Mouse (Mus musculus): Measurements from ENCODE around the gene Erich6b. TPM values are rescaled to one million over a fixed set of nuclear protein-coding genes. Genes with fewer than 3 reads are reported as not detected.

Erich6b gene
- total and polyA plus RNA-seq, 3 experiments = not detected

DNA sequence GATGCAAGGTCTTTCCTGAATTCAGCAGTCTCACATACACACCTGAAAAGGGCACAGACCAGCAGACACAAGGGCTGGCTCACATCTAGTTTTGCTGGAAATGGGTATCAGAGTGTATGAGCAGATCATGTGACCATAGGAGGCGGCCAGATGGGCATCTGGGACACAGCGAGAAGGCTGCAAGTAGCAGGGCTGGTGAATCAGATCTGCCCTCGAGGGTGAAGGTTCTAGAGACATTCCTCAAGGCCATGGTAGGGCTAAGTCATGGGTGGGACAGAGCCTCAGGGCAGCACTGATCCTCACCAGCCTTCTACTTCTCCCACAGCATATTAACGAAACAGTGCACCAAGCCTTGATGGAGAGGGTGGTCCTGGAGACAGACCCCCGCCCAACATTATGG, 54.0 kb downstream of the Erich6b start:
- H3K4me2 ChIP-seq (ENCODE audit: insufficient read depth, low read depth, poor library complexity, severe bottlenecking) = no peak overlapping the region
- dilution Hi-C loops (cut with MboI; ENCODE audit: extremely low pct_ligation_motif_present, extremely low pct_unique_long_range_greater_than_20kb, low sequenced_read_pairs) (no loop called here), in situ Hi-C loops (cut with MboI; ENCODE audit: low pct_ligation_motif_present, low pct_unique_long_range_greater_than_20kb, low sequenced_read_pairs) (no loop called here)
- H3K36me3 ChIP-seq (replicated peaks in 1 of 2; ENCODE audit: control insufficient read depth in 1 of 2, insufficient read depth in 1 of 2, low read length in 1 of 2) = peaks cover 0 to 6% of the 10 kb centered on the region in 2 experiments
- no peaks in the 10 kb centered on the region for H3K9me3 ChIP-seq (replicated peaks; ENCODE audit: low read length)
- H3K27ac ChIP-seq (ENCODE audit: insufficient read depth, low read depth) = no peak overlapping the region
- no peak overlapping the region for H3K4me3 ChIP-seq (replicated peaks in 1 of 3; ENCODE audit: low read depth in 2 of 3, low read length in 2 of 3, poor library complexity in 1 of 3)
- H3K79me2 ChIP-seq (replicated peaks; ENCODE audit: control insufficient read depth, extremely low read depth, insufficient read depth, poor library complexity, severe bottlenecking) = no peaks in the 10 kb centered on the region
- DNase-seq (ENCODE audit: extremely low read depth) = no peak
- TF ChIP-seq CHD1 (IDR thresholded peaks at IDR 0.05; ENCODE audit: low read depth, low read length) = no peak
- TF ChIP-seq KAT2A (IDR thresholded peaks at IDR 0.05; ENCODE audit: insufficient replicate concordance, low read length) = no peak
- TF ChIP-seq MAFK (IDR thresholded peaks at IDR 0.05; ENCODE audit: insufficient replicate concordance, low read length) = no peak
- no peak for TF ChIP-seq USF2 (conservative IDR thresholded peaks at IDR 0.05; ENCODE audit: low read depth, low read length)
- TF ChIP-seq PAX5 (IDR thresholded peaks at IDR 0.05; ENCODE audit: low read length) = no peak
- no peak for TF ChIP-seq BHLHE40 (IDR thresholded peaks at IDR 0.05; ENCODE audit: low read depth, low read length)
- TF ChIP-seq GABPA (IDR thresholded peaks at IDR 0.05; ENCODE audit: insufficient replicate concordance, low read depth, low read length) = no peak
- no peak for TF ChIP-seq TCF12 (IDR thresholded peaks at IDR 0.05; ENCODE audit: low read depth, low read length)
- TF ChIP-seq MAX (IDR thresholded peaks at IDR 0.05; ENCODE audit: low read length) = no peak
- TF ChIP-seq ZKSCAN1 (IDR thresholded peaks at IDR 0.05; ENCODE audit: borderline replicate concordance, low read depth, low read length) = no peak
- no peaks in the 10 kb centered on the region for H3K4me1 ChIP-seq (ENCODE audit: control insufficient read depth in 1 of 2, insufficient read depth in 2 of 2)
- no peaks in the 10 kb centered on the region for H3K27me3 ChIP-seq (replicated peaks)
- H3K9ac ChIP-seq (ENCODE audit: insufficient read depth, low read depth) = no peak overlapping the region

DNA sequence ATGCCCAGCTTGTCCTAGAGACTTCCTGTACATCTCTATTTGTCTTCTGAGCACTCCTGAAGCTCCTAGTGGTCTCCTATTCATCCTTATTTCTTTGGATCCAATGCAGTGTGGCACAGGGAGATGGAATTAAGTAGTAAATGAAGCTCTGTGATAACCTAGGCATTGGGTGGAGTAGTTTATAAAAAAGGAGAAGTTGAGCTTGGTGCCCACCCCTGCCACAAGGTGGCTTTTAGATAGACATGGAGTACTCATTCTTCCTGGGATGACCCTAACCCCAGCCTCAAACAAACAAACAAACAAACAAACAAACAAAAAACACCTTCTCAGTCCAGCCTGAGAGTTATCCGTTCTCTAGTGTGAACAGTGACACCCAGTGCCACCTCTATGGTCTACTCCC, 55.9 kb downstream of the Erich6b start:
- Histone ChIP-seq H3K9ac (ENCODE audit: insufficient read depth, low read depth) (no peak overlapping the region), H3K27ac (ENCODE audit: insufficient read depth, low read depth) (no peak overlapping the region), H3K79me2 (replicated peaks; ENCODE audit: control insufficient read depth, extremely low read depth, insufficient read depth, poor library complexity, severe bottlenecking) (no peaks in the 10 kb centered on the region), H3K4me1 (ENCODE audit: control insufficient read depth in 1 of 2, insufficient read depth in 2 of 2) (no peaks in the 10 kb centered on the region), H3K27me3 (replicated peaks) (no peaks in the 10 kb centered on the region), H3K4me2 (ENCODE audit: insufficient read depth, low read depth, poor library complexity, severe bottlenecking) (no peak overlapping the region), H3K9me3 (replicated peaks; ENCODE audit: low read length) (no peaks in the 10 kb centered on the region), H3K4me3 (replicated peaks in 1 of 3; ENCODE audit: low read depth in 2 of 3, low read length in 2 of 3, poor library complexity in 1 of 3) (no peak overlapping the region), H3K36me3 (replicated peaks in 1 of 2; ENCODE audit: control insufficient read depth in 1 of 2, insufficient read depth in 1 of 2, low read length in 1 of 2) (peaks cover 9 to 20% of the 10 kb centered on the region in 2 experiments)
- DNase-seq (ENCODE audit: extremely low read depth) = no peak
- TF ChIP-seq ZC3H11A (IDR thresholded peaks at IDR 0.05; ENCODE audit: low read depth, low read length) = no peak
- TF ChIP-seq ZKSCAN1 (IDR thresholded peaks at IDR 0.05; ENCODE audit: borderline replicate concordance, low read depth, low read length) = no peak
- no peak for TF ChIP-seq MAX (IDR thresholded peaks at IDR 0.05; ENCODE audit: low read length)
- TF ChIP-seq UBTF (IDR thresholded peaks at IDR 0.05; ENCODE audit: low read depth, low read length) = no peak
- no peak for TF ChIP-seq SIN3A (IDR thresholded peaks at IDR 0.05; ENCODE audit: low read length)
- TF ChIP-seq ZMIZ1 (IDR thresholded peaks at IDR 0.05; ENCODE audit: low read depth, low read length) = no peak
- TF ChIP-seq CTCF (conservative IDR thresholded peaks at IDR 0.05 in 1 of 2, IDR thresholded peaks at IDR 0.05 in 1 of 2; ENCODE audit: low read depth in 2 of 2, low read length in 2 of 2) = no peak
- no peak for TF ChIP-seq ZNF384 (IDR thresholded peaks at IDR 0.05; ENCODE audit: low read depth, low read length)
- TF ChIP-seq RCOR1 (conservative IDR thresholded peaks at IDR 0.05; ENCODE audit: low read depth, low read length) = no peak
- TF ChIP-seq NRF1 (IDR thresholded peaks at IDR 0.05; ENCODE audit: low read depth, low read length) = no peak
- no peak for TF ChIP-seq USF1 (IDR thresholded peaks at IDR 0.05; ENCODE audit: low read depth, low read length)
- TF ChIP-seq NELFE (IDR thresholded peaks at IDR 0.05; ENCODE audit: low read depth, low read length) = no peak
- dilution Hi-C loops (cut with MboI; ENCODE audit: extremely low pct_ligation_motif_present, extremely low pct_unique_long_range_greater_than_20kb, low sequenced_read_pairs) (no loop called here), in situ Hi-C loops (cut with MboI; ENCODE audit: low pct_ligation_motif_present, low pct_unique_long_range_greater_than_20kb, low sequenced_read_pairs) (no loop called here)
